Mouse (Mus musculus) v-Abl transformed pro-B cells (cell line): Measurements from ENCODE around the gene Wdr74.

Experiments
- in situ Hi-C, 2 experiments: fragments of 400-800 bp; cut with MboI; formaldehyde crosslinking; loops; one replicate each; pipeline ENCODE4 v1.15.1; 2025; ENCODE audit not compliant: unreplicated experiment in 2 of 2

Wdr74 gene

GRCm38 (mm10) chr19:8774086-8774835, 38.6 kb downstream of the Wdr74 start, which contains the start of gene Tmem179b:
Tmem179b (minus strand) TSS chr19:8774467.
- in situ Hi-C loops = loop anchor here in 1 of 2 experiments (5.0 kb wide), 1 partner anchor 43 kb away; the partner anchor contains the start of gene Ttc9c

GRCm38 (mm10) chr19:8774951-8775421, 39.4 kb downstream of the Wdr74 start:
- in situ Hi-C loops = loop anchor here in 1 of 2 experiments (5.0 kb wide), 1 partner anchor 42 kb away; the partner anchor contains the start of gene Ttc9c

- in situ Hi-C loops = no loop called here
Measured at GRCm38 (mm10) chr19:8786008-8786781, 50.6 kb downstream of the Wdr74 start, which contains the start of gene Taf6l. Taf6l (minus strand) TSS chr19:8786417.

- in situ Hi-C loops = no loop called here
Measured at GRCm38 (mm10) chr19:8788521-8788920, 52.9 kb downstream of the Wdr74 start.

- in situ Hi-C loops = no loop called here
Measured at GRCm38 (mm10) chr19:8789171-8789570, 53.5 kb downstream of the Wdr74 start.

- in situ Hi-C loops = no loop called here
Measured at GRCm38 (mm10) chr19:8790171-8790570, 54.5 kb downstream of the Wdr74 start.
